Mouse (Mus musculus) gonadal fat pad, adult 2 months (tissue): ENCODE results near the gene Fxr2. TPM values are rescaled to one million over a fixed set of nuclear protein-coding genes. Genes with fewer than 3 reads are reported as not detected.

Experiments used
- DNase-seq: peaks from one replicate; pipeline ENCODE4 v3.0.0-alpha.2; 2012; ENCODE audit warnings: low read depth
- polyA plus RNA-seq: library from polyadenylated mRNA; depleted of rRNA; stranded (reverse); fragments of >200 nt; gene quantifications from 2 replicates; pipeline ENCODE4 v1.2.3, GENCODE M21; 2012

Gene Fxr2
- polyA plus RNA-seq, 1 experiment = 69.7 TPM

GRCm38 (mm10) chr11:69657462-69657881, 24.7 kb downstream of the Fxr2 start:
- no peak for DNase-seq

DNA sequence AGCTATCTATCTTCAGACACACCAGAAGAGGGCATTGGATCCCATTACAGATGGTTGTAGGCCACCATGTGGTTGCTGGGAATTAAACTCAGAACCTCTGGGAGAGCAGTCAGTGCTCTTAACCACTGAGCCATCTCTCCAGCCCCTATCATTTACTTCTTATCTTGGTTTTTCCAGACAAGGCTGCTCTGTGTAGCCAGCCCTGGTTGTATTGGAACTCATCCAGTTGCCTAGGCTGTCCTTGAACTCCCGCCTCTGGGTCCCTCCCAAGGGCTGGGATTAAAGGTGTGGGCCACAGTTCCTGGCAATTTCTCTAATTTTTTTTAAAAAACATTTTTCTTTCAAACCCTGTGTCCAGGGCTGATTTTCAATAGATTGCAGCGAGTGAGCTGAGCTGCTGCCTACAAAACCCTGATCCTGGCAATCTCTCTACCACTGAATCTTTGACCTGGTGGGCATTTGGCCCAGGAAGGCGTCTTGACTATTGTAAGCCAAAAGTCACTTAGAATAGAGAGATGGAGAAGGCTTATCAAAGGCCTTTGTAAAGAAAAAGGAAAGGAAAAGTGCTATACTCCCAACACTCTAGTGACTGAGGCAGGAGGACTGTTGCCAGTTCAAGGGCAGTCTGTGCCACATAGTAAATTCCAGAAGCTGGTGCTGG, 28.6 kb downstream of the Fxr2 start:
- no peak for DNase-seq

DNA sequence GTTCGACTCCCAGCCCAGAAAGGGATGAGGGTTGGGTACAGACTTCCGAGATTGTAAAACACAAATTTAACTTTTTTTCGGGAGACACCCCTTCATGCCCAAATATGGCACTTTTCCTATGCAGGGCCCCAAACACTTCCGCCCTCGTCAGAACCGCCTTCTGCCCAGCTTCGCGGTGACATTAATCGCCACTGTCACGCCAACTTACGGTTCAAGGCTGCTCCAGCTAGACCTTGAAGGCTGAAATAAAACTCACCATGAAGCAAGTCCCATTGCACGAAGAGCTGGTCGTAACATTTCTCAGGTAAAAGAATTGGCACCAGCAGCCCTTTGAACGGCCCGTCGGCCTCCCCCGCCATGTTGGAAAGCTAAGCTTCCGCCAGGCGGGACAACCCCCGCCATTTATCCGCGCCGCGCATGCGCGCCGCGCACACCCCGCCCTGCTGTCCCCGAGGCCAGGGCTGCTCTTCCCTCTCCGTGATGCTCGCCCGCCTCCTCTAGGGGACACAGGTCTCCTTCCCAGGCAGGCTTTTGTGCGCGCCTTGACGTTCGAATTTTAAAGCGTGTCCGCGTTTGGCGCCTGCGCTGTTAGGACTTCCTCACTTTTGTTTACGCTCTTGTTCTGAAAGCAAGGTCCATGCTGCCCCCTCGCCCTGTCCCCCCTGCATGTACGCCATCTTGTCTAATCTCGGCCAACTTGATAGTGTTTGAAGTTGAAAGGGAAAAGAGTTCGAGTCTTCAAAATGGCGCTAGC, 29.6 kb downstream of the Fxr2 start, which contains the start of gene Mpdu1:
Mpdu1 (minus strand) TSS at position 430 of the 754 bp plus-strand sequence.
- DNase-seq = no peak

GRCm38 (mm10) chr11:69662967-69663671, 30.3 kb downstream of the Fxr2 start:
- no peak for DNase-seq

DNA sequence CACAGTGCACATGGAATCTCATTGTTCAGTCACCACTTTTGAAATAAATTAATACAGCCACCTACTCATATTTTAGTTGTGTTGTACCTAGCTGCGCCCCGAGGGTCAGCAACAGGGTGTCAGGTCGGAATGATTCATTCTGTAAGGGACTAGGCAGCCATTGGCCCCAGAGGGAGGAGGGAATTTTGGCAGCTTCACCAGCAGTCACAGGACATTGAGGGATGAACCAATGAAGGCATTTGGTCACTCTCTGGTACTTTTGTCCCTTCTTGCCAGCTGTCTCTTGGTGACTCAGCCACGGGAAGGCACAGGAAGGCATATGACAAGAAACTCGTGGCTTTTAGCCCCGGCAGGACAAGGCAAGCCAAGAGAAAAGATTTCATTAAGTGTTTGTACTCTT, 31.0 kb downstream of the Fxr2 start:
- DNase-seq = no peak

GRCm38 (mm10) chr11:69664841-69665240, 32.1 kb downstream of the Fxr2 start:
- no peak for DNase-seq

DNA sequence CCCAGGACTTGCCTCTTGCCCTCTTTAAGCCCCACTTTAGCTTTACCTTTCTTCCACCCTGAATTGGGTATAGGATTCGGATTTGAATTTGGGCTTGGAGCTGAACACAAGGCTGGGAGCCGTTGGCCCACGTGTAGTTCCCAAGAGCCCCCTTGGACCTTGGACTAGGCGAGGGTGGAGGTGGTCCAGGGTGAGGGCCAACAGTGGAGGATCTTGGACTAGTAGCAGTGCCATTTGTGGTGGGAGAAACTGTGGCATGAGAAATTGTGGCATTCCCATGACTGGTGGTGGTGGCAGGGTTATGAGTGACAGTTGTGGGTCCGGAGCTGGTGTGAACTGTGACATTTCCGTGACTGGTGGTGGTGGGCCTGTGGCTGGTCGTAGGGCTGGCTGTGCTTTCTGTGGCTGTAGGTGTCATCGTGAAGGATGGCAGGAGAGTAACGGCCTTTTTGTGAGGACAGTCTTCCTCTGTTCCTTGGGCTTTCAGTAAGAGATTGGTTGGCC, 32.7 kb downstream of the Fxr2 start:
- DNase-seq = no peak

- no peak for DNase-seq
Observed at GRCm38 (mm10) chr11:69665961-69666664, 33.3 kb downstream of the Fxr2 start, which contains the start of gene Cd68. Gene Cd68, minus strand, starts transcription at chr11:69666153.

GRCm38 (mm10) chr11:69666665-69667005, 33.8 kb downstream of the Fxr2 start:
- no peak for DNase-seq

DNA sequence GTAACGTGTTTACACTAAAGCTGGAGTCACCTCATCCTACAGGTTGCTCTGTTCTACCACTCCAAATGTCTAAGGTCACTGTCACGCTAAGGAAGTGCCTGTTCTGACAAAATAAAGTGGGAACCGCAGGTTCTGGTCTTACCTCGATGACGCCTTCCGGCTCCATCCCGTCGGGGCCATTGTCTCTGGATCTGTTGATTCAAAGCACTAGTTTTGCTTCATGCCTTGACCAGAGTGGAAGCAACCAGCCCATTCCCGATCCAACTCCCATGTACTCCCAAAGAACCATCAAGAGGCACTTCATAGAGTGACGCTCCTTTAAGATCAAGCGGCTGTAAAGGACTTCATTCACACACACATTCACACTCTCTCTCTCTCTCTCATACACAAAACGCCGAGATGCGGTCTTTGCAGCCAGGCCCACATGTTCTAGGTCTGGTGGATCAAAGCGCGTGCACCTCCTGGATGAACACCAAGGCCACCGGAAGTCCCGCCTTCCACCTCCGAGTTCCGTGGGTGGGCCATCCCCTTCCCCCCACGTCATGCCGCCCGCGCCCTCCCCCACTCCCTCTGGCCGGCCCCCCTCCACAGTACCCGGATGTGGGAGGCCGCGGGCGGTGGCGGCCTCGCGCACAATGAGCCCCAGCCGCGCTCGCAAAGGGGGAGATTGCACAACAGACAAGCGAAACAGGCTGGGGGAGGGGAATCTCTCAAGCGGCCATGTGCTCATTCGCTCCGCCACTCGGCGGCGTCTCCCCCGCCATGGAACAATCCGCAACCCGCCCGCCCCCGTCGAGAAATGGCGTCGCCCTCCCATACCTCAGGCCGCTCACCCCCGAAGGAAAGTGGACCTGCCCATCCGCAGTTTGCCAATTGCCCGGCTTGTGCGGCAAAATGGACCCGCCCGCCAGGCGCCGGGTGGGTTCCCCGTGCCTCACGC, 38.3 kb downstream of the Fxr2 start:
- no peak for DNase-seq

DNA sequence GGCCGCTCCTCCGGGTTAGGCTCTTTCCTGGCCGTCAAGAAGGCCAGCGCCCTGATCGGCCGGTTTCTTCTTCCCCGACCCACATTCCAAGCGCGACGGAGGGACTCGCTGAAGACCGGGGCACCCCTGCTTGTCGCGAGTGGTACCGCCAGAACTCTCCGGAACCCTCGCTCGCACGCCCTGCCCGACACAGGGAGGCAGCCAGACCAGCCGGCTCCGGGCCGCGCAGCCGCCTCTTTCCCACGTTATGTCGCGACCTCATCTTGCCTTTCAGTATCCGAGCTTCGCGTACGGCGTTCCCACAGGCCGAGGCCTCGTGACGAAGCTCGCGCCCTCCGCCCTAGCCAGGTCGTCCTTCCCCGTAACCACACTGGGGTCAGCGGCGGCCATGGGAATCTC, 38.9 kb downstream of the Fxr2 start:
- DNase-seq = no peak

DNA sequence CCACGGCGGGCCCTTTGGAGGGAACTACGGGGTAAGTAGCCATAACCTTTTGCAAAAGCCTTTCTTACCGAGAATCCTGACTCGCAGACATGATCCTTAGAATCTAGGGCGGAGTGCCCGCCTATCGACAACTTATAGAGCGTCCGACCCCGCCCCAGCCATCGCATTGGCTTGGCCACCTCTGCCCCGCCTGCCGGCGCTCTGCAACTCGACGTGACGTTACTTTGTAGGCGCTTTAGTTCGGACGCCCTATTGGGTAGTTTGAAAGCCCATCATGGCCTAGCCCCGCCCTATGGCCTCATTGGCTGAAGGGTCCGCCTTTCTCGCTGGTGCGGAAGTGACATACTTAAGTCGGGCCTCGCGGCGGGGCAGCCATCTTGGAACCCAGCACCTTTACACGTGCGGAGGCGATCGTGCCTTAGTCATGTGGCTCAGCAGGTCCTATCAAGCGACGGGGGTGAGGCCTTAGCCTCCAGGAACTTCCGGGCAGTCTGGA, 39.5 kb downstream of the Fxr2 start, which contains the start of gene Eif4a1:
Eif4a1 (minus strand) TSS at position 213 of the 496 bp plus-strand sequence.
- DNase-seq = no peak

- no peak for DNase-seq
Observed at GRCm38 (mm10) chr11:69679144-69679543, 46.4 kb downstream of the Fxr2 start.

- DNase-seq = no peak
Observed at GRCm38 (mm10) chr11:69680136-69680855, 47.5 kb downstream of the Fxr2 start.

DNA sequence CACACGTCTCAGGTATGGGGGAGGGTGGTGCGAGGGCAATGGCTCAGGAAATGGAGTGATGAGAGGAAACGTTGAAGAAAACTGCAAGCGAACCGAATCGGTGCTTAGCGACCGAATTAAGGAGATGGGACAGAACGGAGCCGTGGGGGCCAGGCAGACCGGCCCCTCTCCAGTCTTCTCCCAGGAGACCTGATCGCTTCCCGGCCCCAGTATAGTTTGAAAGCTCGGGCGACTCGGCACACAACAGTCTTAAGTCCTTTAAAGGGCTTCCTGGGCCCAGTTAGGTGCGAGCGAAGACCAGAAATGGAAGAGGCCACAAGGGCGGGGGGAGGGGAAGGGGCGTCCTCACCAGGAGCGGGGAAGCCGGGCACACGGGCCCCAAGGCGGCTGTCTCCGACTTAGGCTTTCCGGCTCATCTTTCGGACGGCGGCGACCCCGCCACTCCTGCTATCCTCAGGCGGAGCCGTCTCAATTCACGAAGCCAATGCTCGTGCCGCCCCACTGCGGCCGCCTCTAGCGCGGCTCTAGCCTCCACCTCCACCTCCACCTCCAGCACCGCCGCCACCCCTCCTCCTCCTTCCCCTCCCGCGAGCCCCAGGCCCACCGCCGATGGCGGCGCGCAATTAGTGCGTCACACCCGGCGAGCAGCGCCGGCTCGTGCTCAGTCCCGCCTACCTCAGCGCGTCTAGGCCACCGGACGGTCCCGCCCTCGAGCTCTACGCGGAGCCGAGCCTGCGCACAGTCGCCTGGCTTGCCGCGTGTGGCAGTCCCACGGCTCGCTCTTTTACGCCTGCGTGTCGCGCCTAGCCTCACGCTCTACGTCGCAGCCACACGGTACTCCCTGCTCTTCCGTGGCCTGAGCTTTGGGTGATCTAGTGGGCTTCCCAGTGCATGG, 48.8 kb downstream of the Fxr2 start, which contains the start of gene Senp3:
Senp3 (minus strand) TSS at position 771 of the 895 bp plus-strand sequence.
- DNase-seq = no peak

DNA sequence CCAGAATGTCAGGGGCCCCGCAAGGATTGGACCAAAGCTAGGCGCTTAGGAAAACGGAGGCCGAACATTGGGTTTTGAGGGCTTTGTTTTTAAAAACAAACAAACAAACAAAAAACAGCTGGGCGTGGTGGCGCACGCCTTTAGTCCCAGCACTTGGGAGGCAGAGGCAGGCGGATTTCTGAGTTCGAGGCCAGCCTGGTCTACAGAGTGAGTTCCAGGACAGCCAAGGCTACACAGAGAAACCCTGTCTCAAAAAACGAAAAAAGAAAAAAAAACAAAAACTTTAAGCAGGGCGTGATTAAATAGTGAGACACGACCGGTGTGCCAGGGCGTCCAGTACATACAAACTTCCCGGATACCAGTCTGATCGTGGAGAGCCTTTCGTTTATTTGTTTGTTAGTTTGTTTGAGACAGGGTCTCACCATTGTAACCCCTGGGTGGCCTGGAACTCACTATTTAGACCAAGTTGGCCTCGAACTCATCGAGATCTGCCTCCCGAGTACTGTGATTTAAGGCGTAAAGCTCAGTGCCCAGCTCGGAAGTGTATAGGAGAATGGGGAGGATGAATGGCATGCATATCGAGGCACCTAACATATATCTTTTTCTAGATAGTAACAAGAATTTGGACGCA, 49.5 kb downstream of the Fxr2 start:
- DNase-seq = no peak

GRCm38 (mm10) chr11:69682840-69683533, 50.2 kb downstream of the Fxr2 start:
- DNase-seq = no peak
